Mouse (Mus musculus): ENCODE results near the gene Mrpl24. TPM values are rescaled to one million over a fixed set of nuclear protein-coding genes. Genes with fewer than 3 reads are reported as not detected.

Mrpl24 gene
- total and polyA plus RNA-seq, 2 experiments, result 35.3 to 96.6 TPM

GRCm38 (mm10) chr3:87906981-87907857, 12.1 kb upstream of the Mrpl24 start:
- peak; percentile 44 for DNase-seq (ENCODE audit: extremely low read depth, low read depth, low spot score)
- peaks cover 26% of the 10 kb centered on the region for H3K4me1 ChIP-seq (ENCODE audit: control insufficient read depth, insufficient read depth, low read length)

GRCm38 (mm10) chr3:87907906-87908305, 11.4 kb upstream of the Mrpl24 start:
- peak overlapping the region; percentile 97 for H3K9ac ChIP-seq (ENCODE audit: low read depth, low read length)
- H3K36me3 ChIP-seq (ENCODE audit: control insufficient read depth, insufficient read depth, low read length), result no peaks in the 10 kb centered on the region; the same call in 1 of the 2 replicates
- H3K4me3 ChIP-seq (ENCODE audit: insufficient read depth, low read depth, low read length), result peak overlapping the region; percentile 96; the same call in 1 of the 2 replicates
- WGBS, result 0% methylated on average over 1 of the region's 1 CpGs
- H3K27me3 ChIP-seq (ENCODE audit: control insufficient read depth, insufficient read depth, low read length), result no peaks in the 10 kb centered on the region
- peak overlapping the region; percentile 98 for H3K27ac ChIP-seq (replicated peaks; ENCODE audit: insufficient read depth, low read depth, low read length)
- H3K79me2 ChIP-seq (ENCODE audit: control insufficient read depth, insufficient read depth, low read length), result peaks cover 38% of the 10 kb centered on the region
- peaks cover 26% of the 10 kb centered on the region for H3K4me1 ChIP-seq (ENCODE audit: control insufficient read depth, insufficient read depth, low read length)
- DNase-seq (ENCODE audit: extremely low read depth, low read depth, low spot score), result peak; percentile 58
- no peak for TF ChIP-seq CTCF (IDR thresholded peaks at IDR 0.05; ENCODE audit: low read depth, low read length)
- TF ChIP-seq POLR2A (IDR thresholded peaks at IDR 0.05; ENCODE audit: extremely low read depth, insufficient read depth, low read length), result no peak

More at GRCm38 (mm10) chr3:87906981-87907857, 12.1 kb upstream of the Mrpl24 start:
- Histone ChIP-seq H3K9ac (ENCODE audit: low read depth, low read length) (peak overlapping the region; percentile 97), H3K79me2 (ENCODE audit: control insufficient read depth, insufficient read depth, low read length) (peaks cover 37% of the 10 kb centered on the region), H3K4me3 (ENCODE audit: insufficient read depth, low read depth, low read length) (peak overlapping the region; percentile 96), H3K27ac (replicated peaks; ENCODE audit: insufficient read depth, low read depth, low read length) (peak overlapping the region; percentile 98), H3K27me3 (ENCODE audit: control insufficient read depth, insufficient read depth, low read length) (no peaks in the 10 kb centered on the region), H3K36me3 (ENCODE audit: control insufficient read depth, insufficient read depth, low read length) (no peaks in the 10 kb centered on the region)
- TF ChIP-seq CTCF (IDR thresholded peaks at IDR 0.05; ENCODE audit: low read depth, low read length) (no peak), POLR2A (IDR thresholded peaks at IDR 0.05; ENCODE audit: extremely low read depth, insufficient read depth, low read length) (no peak)
- under 1% methylated on average over 27 of the region's 27 CpGs for WGBS

- Histone ChIP-seq H3K27me3 (ENCODE audit: control insufficient read depth, insufficient read depth, low read length) (no peaks in the 10 kb centered on the region), H3K9ac (ENCODE audit: low read depth, low read length) (no peak overlapping the region; the same call in 1 of the 2 replicates), H3K27ac (replicated peaks; ENCODE audit: insufficient read depth, low read depth, low read length) (peak overlapping the region; percentile 87), H3K4me1 (ENCODE audit: control insufficient read depth, insufficient read depth, low read length) (peaks cover 26% of the 10 kb centered on the region), H3K79me2 (ENCODE audit: control insufficient read depth, insufficient read depth, low read length) (peaks cover 41% of the 10 kb centered on the region), H3K4me3 (ENCODE audit: insufficient read depth, low read depth, low read length) (no peak overlapping the region), H3K36me3 (ENCODE audit: control insufficient read depth, insufficient read depth, low read length) (peaks cover 6% of the 10 kb centered on the region)
- TF ChIP-seq POLR2A (IDR thresholded peaks at IDR 0.05; ENCODE audit: extremely low read depth, insufficient read depth, low read length), result no peak
- TF ChIP-seq CTCF (IDR thresholded peaks at IDR 0.05; ENCODE audit: low read depth, low read length), result no peak
- DNase-seq (ENCODE audit: extremely low read depth, low read depth, low spot score), result no peak
- 92% methylated on average over 2 of the region's 2 CpGs for WGBS
Observed at GRCm38 (mm10) chr3:87909381-87909780, 9.9 kb upstream of the Mrpl24 start.

- peak; percentile 45 for DNase-seq (ENCODE audit: extremely low read depth, low read depth, low spot score)
- H3K4me1 ChIP-seq (ENCODE audit: control insufficient read depth, insufficient read depth, low read length), result peaks cover 26% of the 10 kb centered on the region
- TF ChIP-seq CTCF (IDR thresholded peaks at IDR 0.05; ENCODE audit: low read depth, low read length) (no peak), POLR2A (IDR thresholded peaks at IDR 0.05; ENCODE audit: extremely low read depth, insufficient read depth, low read length) (no peak)
- WGBS, result 7% methylated on average over 4 of the region's 4 CpGs
- peaks cover 41% of the 10 kb centered on the region for H3K79me2 ChIP-seq (ENCODE audit: control insufficient read depth, insufficient read depth, low read length)
- peak overlapping the region; percentile 14; the same call in 1 of the 2 replicates for H3K9ac ChIP-seq (ENCODE audit: low read depth, low read length)
- H3K36me3 ChIP-seq (ENCODE audit: control insufficient read depth, insufficient read depth, low read length), result peaks cover 6% of the 10 kb centered on the region
- H3K27me3 ChIP-seq (ENCODE audit: control insufficient read depth, insufficient read depth, low read length), result no peaks in the 10 kb centered on the region
- peak overlapping the region; percentile 87 for H3K27ac ChIP-seq (replicated peaks; ENCODE audit: insufficient read depth, low read depth, low read length)
- peak overlapping the region; percentile 0 for H3K4me3 ChIP-seq (ENCODE audit: insufficient read depth, low read depth, low read length)
Observed at GRCm38 (mm10) chr3:87909874-87910273, 9.4 kb upstream of the Mrpl24 start.

- 3% methylated on average over 12 of the region's 12 CpGs for WGBS
- Histone ChIP-seq H3K27me3 (ENCODE audit: control insufficient read depth, insufficient read depth, low read length) (no peaks in the 10 kb centered on the region), H3K4me3 (ENCODE audit: insufficient read depth, low read depth, low read length) (peak overlapping the region; percentile 58), H3K4me1 (ENCODE audit: control insufficient read depth, insufficient read depth, low read length) (peaks cover 26% of the 10 kb centered on the region), H3K79me2 (ENCODE audit: control insufficient read depth, insufficient read depth, low read length) (peaks cover 41% of the 10 kb centered on the region), H3K36me3 (ENCODE audit: control insufficient read depth, insufficient read depth, low read length) (peaks cover 8% of the 10 kb centered on the region), H3K27ac (replicated peaks; ENCODE audit: insufficient read depth, low read depth, low read length) (peak overlapping the region; percentile 87), H3K9ac (ENCODE audit: low read depth, low read length) (peak overlapping the region; percentile 72)
- peak; percentile 96 for DNase-seq (ENCODE audit: extremely low read depth, low read depth, low spot score)
- no peak for TF ChIP-seq CTCF (IDR thresholded peaks at IDR 0.05; ENCODE audit: low read depth, low read length)
- TF ChIP-seq POLR2A (IDR thresholded peaks at IDR 0.05; ENCODE audit: extremely low read depth, insufficient read depth, low read length), result no peak
Observed at GRCm38 (mm10) chr3:87910573-87911141, 8.6 kb upstream of the Mrpl24 start.
